Mouse (Mus musculus) lung, adult 2 months (tissue): ENCODE results near the gene Sufu. TPM values are rescaled to one million over a fixed set of nuclear protein-coding genes. Genes with fewer than 3 reads are reported as not detected.

ENCODE experiments used
- DNase-seq: peaks from one replicate; pipeline ENCODE4 v3.0.0; 2022
- H3K4me1 ChIP-seq: fragments of 200-500 bp; 2 replicates; pipeline ENCODE4 v1.6.1; 2011; ENCODE audit warnings: low read length; ENCODE audit not compliant: control insufficient read depth, insufficient read depth
- H3K4me3 ChIP-seq: fragments of 200-500 bp; replicated peaks from 2 replicates; pipeline ENCODE3; 2011; ENCODE audit warnings: low read depth, mild to moderate bottlenecking, control low read depth, low read length; ENCODE audit errors: extremely low read depth
- CTCF ChIP-seq: fragments of 200-500 bp; IDR thresholded peaks from 2 replicates; pipeline ENCODE4 v1.5.1; 2011; ENCODE audit warnings: mild to moderate bottlenecking, low read length, control low read depth; ENCODE audit not compliant: insufficient read depth
- POLR2A ChIP-seq: fragments of 200-500 bp; IDR thresholded peaks from 2 replicates; pipeline ENCODE4 v1.6.1; 2011; ENCODE audit warnings: low read depth, mild to moderate bottlenecking, control low read depth, low read length, borderline replicate concordance; ENCODE audit errors: extremely low read depth
- WGBS: fragments of 180-500 bp; shearing (Covaris S2); methylation state at CpG from one replicate; pipeline ENCODE4 v1.1.7; 2018; 5-methylcytosine and 5-hydroxymethylcytosine counted together
- polyA plus RNA-seq: library from polyadenylated mRNA; depleted of rRNA; stranded (reverse); fragments of >200 nt; gene quantifications from 2 replicates; pipeline ENCODE4 v1.2.3, GENCODE M21; 2012

Gene Sufu
- polyA plus RNA-seq, 1 experiment = 17.5 TPM

GRCm38 (mm10) chr19:46505646-46506371 lies 109.1 kb downstream of the Sufu start:
- TF ChIP-seq CTCF = no peak
- TF ChIP-seq POLR2A = no peak
- WGBS = 17% methylated on average over 8 of the region's 8 CpGs
- Histone ChIP-seq H3K4me1 (peaks cover 50% of the 10 kb centered on the region), H3K4me3 (peak overlapping the region; percentile 76)
- DNase-seq = peak; percentile 47

DNA sequence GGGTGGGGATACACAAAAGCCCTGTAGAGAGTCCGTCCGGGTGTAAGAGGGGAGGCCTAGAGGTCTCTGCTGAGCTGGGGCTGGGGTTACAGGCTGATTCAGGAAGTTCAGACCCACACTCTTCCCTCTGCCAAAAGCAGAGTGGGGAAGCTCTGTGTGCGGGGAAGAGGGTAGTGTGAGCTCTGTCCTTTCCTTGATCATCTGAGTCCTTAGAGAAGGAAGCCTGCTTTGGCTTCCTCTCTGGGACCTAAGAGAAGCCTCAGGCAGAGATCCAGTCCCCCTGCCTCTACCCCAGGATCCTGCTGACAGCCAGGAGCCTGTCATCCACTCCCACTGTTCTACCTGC lies 109.6 kb downstream of the Sufu start:
- TF ChIP-seq POLR2A (no peak), CTCF (no peak)
- Histone ChIP-seq H3K4me1 (peaks cover 54% of the 10 kb centered on the region), H3K4me3 (peak overlapping the region; percentile 31)
- 7% methylated on average over 3 of the region's 3 CpGs for WGBS
- DNase-seq = no peak

DNA sequence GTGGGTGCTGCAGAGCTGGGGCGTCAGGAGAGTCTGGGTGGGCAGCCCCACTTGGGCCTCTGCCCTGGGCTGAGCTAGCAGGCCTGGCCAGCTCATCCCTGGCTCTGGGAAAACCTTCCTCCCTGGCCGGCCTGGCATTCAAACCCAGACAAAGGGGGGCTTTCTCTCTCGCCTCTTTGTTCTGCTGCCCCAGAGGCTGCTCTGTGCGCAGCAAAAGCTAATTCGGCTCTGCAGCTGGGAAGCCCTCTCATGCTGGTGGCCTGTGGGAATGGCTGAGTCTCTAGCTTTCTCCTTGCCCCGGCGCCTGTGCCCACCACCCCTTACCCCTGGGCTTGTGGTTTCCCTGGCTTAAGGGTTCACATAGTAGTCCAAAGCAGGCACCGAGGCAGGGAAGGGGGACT lies 110.5 kb downstream of the Sufu start:
- Histone ChIP-seq H3K4me1 (peaks cover 58% of the 10 kb centered on the region), H3K4me3 (no peak overlapping the region)
- 42% methylated on average over 8 of the region's 8 CpGs for WGBS
- TF ChIP-seq CTCF (no peak), POLR2A (no peak)
- peak; percentile 9 for DNase-seq

DNA sequence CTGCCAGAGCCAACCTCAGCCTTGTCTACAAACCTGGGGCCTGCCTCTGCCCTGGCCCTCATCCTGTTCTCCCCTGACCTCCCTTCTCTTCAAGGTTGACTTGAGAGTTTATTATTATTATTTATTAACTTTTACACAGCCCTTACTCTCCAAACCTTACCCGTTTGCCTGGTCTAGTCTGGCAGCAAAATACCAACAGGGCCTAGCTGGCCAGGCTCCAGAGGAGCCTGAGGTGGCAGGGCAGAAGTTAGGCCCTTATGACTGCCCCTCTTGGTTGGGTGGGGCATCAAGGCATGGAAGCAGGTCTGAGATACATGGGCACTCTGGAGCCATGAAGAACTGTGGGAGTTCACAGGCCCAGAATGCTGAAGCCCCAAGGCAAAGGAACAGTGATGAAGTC lies 111.1 kb downstream of the Sufu start:
- H3K4me1 ChIP-seq = peaks cover 59% of the 10 kb centered on the region
- 11% methylated on average over 1 of the region's 1 CpGs for WGBS
- no peak for TF ChIP-seq POLR2A
- peak; percentile 41 for DNase-seq
- no peak overlapping the region for H3K4me3 ChIP-seq

- H3K4me3 ChIP-seq = no peak overlapping the region
- 34% methylated on average over 3 of the region's 3 CpGs for WGBS
- peak; percentile 32 for DNase-seq
These were observed 112.0 kb downstream of the Sufu start for GRCm38 (mm10) chr19:46508738-46509137.

GRCm38 (mm10) chr19:46509202-46509601 lies 112.5 kb downstream of the Sufu start:
- TF ChIP-seq POLR2A (no peak), CTCF (no peak)
- 29% methylated on average over 3 of the region's 3 CpGs for WGBS
- Histone ChIP-seq H3K4me1 (peaks cover 63% of the 10 kb centered on the region), H3K4me3 (no peak overlapping the region)
- DNase-seq = peak; percentile 17

More at GRCm38 (mm10) chr19:46508738-46509137, 112.0 kb downstream of the Sufu start:
- TF ChIP-seq POLR2A (no peak), CTCF (no peak)
- peaks cover 63% of the 10 kb centered on the region for H3K4me1 ChIP-seq

DNA sequence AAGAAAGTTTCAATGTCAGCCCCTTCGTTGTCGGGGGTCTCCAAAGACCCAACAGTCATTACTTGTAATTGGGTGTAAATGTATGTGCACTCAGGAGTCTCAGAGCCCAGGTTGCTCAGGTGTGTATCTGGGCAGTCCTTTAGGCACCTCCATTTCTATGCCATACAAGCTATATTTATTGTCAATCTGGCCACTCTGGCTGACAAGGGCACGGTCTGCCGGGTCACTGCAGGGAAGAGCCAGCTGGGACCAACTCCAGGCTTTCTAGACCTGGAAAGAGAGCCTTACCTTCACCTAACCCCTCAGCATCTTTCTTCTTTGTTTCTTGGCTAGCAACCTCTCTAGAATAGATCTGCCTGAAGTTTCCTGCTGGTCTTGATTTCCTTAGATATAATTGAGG lies 113.0 kb downstream of the Sufu start:
- H3K4me1 ChIP-seq = peaks cover 63% of the 10 kb centered on the region
- DNase-seq = peak; percentile 11
- H3K4me3 ChIP-seq = no peak overlapping the region
- 40% methylated on average over 4 of the region's 4 CpGs for WGBS
- TF ChIP-seq CTCF (no peak), POLR2A (no peak)

GRCm38 (mm10) chr19:46510401-46510800 lies 113.7 kb downstream of the Sufu start:
- Histone ChIP-seq H3K4me1 (peaks cover 60% of the 10 kb centered on the region), H3K4me3 (no peak overlapping the region)
- 12% methylated on average over 5 of the region's 5 CpGs for WGBS
- DNase-seq = peak; percentile 23
- TF ChIP-seq POLR2A = no peak
- TF ChIP-seq CTCF = no peak

DNA sequence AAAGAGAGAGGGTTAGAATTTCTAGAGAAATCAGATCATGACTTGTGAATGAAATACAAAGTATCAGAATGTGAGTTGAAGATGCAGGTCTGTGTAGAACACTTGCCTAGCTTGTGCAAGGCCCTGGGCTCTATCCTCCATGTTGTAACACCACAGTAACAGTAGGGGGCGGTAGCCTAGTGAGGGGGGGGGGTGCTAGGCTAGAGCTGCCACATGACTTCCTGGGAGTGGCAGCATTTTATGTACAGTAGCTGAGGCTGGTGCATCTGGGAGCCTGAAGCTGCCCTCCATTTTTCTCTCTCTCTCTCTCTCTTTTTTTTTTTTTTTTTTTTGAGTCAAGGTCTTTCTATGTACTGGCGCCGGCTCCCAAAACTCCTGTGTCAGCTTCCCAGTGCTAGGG lies 114.1 kb downstream of the Sufu start:
- DNase-seq = peak; percentile 21
- 18% methylated on average over 3 of the region's 3 CpGs for WGBS
- peak; percentile 52 for TF ChIP-seq CTCF
- TF ChIP-seq POLR2A = no peak
- Histone ChIP-seq H3K4me3 (no peak overlapping the region), H3K4me1 (peaks cover 57% of the 10 kb centered on the region)

DNA sequence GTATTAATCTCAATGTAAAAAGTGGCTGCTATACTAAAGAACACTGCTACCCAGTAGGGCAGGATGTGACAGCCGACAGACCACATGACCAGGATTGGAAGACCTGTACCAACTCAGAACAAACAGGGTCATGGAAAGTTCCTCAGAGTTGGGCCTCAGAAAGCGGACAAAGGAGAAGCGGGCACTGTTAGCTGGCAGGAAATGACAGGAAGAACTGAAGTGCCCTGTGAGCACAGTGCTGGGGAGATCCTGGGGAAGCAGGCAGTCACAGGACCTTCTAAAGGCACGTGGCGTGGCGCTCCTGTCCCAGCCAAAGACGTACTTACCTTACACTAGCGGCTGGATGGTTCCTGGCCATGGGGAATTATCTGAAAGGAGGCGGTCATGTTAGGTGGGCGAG lies 114.6 kb downstream of the Sufu start:
- Histone ChIP-seq H3K4me1 (peaks cover 54% of the 10 kb centered on the region), H3K4me3 (no peak overlapping the region)
- peak; percentile 51 for DNase-seq
- TF ChIP-seq POLR2A (no peak), CTCF (no peak)
- 28% methylated on average over 10 of the region's 10 CpGs for WGBS

DNA sequence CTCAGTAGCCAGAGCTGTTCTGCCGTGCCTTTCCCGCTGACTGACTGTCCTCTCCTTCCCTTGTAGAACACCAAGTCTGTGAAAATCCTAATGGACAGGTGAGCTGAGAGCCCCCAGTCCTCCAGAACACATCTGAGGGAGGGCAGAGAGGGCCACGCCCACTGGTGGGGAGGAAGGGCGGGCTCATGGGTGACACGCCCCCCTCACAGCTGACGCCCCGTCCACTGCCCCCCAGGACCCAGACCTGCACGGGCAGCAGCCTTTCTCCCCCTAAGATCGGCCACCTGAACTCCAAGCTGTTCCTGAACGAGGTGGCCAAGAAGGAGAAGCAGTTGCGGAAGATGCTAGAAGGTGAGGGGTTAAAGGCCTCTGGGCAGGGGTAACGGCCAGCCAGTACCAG lies 117.7 kb downstream of the Sufu start:
- 69% methylated on average over 12 of the region's 12 CpGs for WGBS
- Histone ChIP-seq H3K4me1 (peaks cover 47% of the 10 kb centered on the region), H3K4me3 (no peak overlapping the region)
- TF ChIP-seq POLR2A (no peak), CTCF (no peak)
- peak; percentile 13 for DNase-seq
